Mouse (Mus musculus) brown adipose tissue, adult 24 weeks (tissue): ENCODE results near the gene Mon2. TPM values are rescaled to one million over a fixed set of nuclear protein-coding genes. Genes with fewer than 3 reads are reported as not detected.

Experiments used
- H3K27ac ChIP-seq: fragments of 200-500 bp; replicated peaks from 2 replicates; pipeline ENCODE4 v1.5.1; 2012; ENCODE audit warnings: low read depth, mild to moderate bottlenecking, low read length
- H3K4me1 ChIP-seq: fragments of 200-500 bp; 2 replicates; pipeline ENCODE4 v1.6.1; 2012; ENCODE audit warnings: low read length, mixed read lengths; ENCODE audit not compliant: control insufficient read depth, insufficient read depth, insufficient read length
- H3K4me3 ChIP-seq: fragments of 200-500 bp; 2 replicates; pipeline ENCODE4 v1.5.1; 2012; ENCODE audit warnings: low read depth, mild to moderate bottlenecking, low read length, moderate library complexity; ENCODE audit not compliant: insufficient read depth
- polyA plus RNA-seq: library from polyadenylated mRNA; stranded (reverse); fragments of >200 nt; gene quantifications from 2 replicates; pipeline ENCODE4 v1.2.4, GENCODE M21; 2012; ENCODE audit not compliant: missing spikeins, insufficient read depth, insufficient read length

Mon2 gene
- polyA plus RNA-seq, 1 experiment = 22.5 TPM

- H3K27ac ChIP-seq = no peak overlapping the region
- no peaks in the 10 kb centered on the region; the same call in 1 of the 2 replicates for H3K4me1 ChIP-seq
- no peak overlapping the region for H3K4me3 ChIP-seq
These were observed 133.5 kb downstream of the Mon2 start for GRCm38 (mm10) chr10:122942771-122943170.

Other genes with a start within 250 kb of the Mon2 start
- gene Usp15, start 120.5 kb upstream of the Mon2 start, polyA plus RNA-seq = 69.3 and 86.6 TPM in 2 replicates
- gene Fam19a2, start 187.5 kb upstream of the Mon2 start, polyA plus RNA-seq = not detected in 2 replicates